Mouse (Mus musculus) embryonic facial prominence, embryonic 13.5 days (tissue): ENCODE measurements around the gene Vwa3b. TPM values are rescaled to one million over a fixed set of nuclear protein-coding genes. Genes with fewer than 3 reads are reported as not detected.

Source experiments
- ATAC-seq: fragments of 200-750 bp; cut with Nextera tagmentation; 2 replicates; pipeline ENCODE4 v1.8.0; 2017; ENCODE audit warnings: low read depth; ENCODE audit not compliant: insufficient number of reproducible peaks, insufficient read depth, low FRiP score, low TSS enrichment
- H3K27ac ChIP-seq: fragments of 300-500 bp; sonication (generic); 2 replicates; pipeline ENCODE4 v1.5.1; 2015; ENCODE audit warnings: moderate library complexity, mild to moderate bottlenecking, inconsistent platforms
- H3K27me3 ChIP-seq: fragments of 300-500 bp; sonication (generic); 2 replicates; pipeline ENCODE4 v1.6.1; 2015; ENCODE audit warnings: mild to moderate bottlenecking, inconsistent platforms
- H3K36me3 ChIP-seq: fragments of 300-500 bp; sonication (generic); 2 replicates; pipeline ENCODE4 v1.6.1; 2015; ENCODE audit warnings: mild to moderate bottlenecking, inconsistent platforms
- H3K4me1 ChIP-seq: fragments of 300-500 bp; sonication (generic); 2 replicates; pipeline ENCODE4 v1.6.1; 2015; ENCODE audit warnings: inconsistent platforms
- H3K4me2 ChIP-seq: fragments of 300-500 bp; sonication (generic); 2 replicates; pipeline ENCODE4 v1.6.1; 2015; ENCODE audit warnings: moderate library complexity, mild to moderate bottlenecking, inconsistent platforms
- H3K4me3 ChIP-seq: fragments of 300-500 bp; sonication (generic); 2 replicates; pipeline ENCODE4 v1.5.1; 2015; ENCODE audit warnings: mild to moderate bottlenecking, inconsistent platforms
- H3K9ac ChIP-seq: fragments of 300-500 bp; sonication (generic); 2 replicates; pipeline ENCODE4 v1.6.1; 2015; ENCODE audit warnings: mild to moderate bottlenecking, inconsistent platforms
- H3K9me3 ChIP-seq: fragments of 300-500 bp; sonication (generic); 2 replicates; pipeline ENCODE4 v1.6.1; 2016; ENCODE audit warnings: inconsistent platforms
- WGBS: fragments of 180-500 bp; shearing (Covaris S2); methylation state at CpG from one replicate; pipeline ENCODE4 v1.1.7; 2015; ENCODE audit warnings: mixed read lengths; 5-methylcytosine and 5-hydroxymethylcytosine counted together
- polyA plus RNA-seq: library from polyadenylated mRNA; unstranded; fragments of >200 nt; fragmentation: Nextera tagmentation; extraction: Ambion mirVana; gene quantifications from 2 replicates; pipeline ENCODE4 v1.2.1, GENCODE M21; 2015

Vwa3b gene
- polyA plus RNA-seq, 1 experiment from 2014 or later = 1.2 TPM

DNA sequence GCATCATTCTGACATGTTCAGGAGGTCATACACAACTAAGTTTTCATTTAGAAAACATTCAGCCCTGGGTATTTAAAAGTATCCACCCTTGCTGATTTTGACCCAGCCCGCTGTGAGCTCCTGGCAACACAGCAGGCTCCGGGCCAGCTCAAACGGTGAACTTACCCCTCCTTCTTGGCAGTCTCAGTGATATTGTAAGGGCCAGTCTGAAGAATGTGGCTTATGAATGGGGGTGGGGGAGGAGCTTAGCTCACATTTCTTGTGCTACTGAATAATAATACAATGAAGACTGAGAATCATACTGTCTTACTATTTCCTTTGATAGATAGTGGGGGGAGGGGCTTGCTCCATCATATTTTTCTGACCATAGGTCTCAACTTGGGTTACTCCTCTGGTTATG lies 78.8 kb downstream of the Vwa3b start:
- no peak overlapping the region for H3K4me2 ChIP-seq
- H3K9ac ChIP-seq = no peak overlapping the region
- H3K4me1 ChIP-seq = peaks cover 10% of the 10 kb centered on the region
- ATAC-seq = no peak
- WGBS = 58% methylated on average over 3 of the region's 3 CpGs
- no peak overlapping the region for H3K4me3 ChIP-seq
- no peaks in the 10 kb centered on the region for H3K27me3 ChIP-seq
- H3K36me3 ChIP-seq = no peaks in the 10 kb centered on the region
- H3K9me3 ChIP-seq = no peaks in the 10 kb centered on the region
- no peak overlapping the region for H3K27ac ChIP-seq

DNA sequence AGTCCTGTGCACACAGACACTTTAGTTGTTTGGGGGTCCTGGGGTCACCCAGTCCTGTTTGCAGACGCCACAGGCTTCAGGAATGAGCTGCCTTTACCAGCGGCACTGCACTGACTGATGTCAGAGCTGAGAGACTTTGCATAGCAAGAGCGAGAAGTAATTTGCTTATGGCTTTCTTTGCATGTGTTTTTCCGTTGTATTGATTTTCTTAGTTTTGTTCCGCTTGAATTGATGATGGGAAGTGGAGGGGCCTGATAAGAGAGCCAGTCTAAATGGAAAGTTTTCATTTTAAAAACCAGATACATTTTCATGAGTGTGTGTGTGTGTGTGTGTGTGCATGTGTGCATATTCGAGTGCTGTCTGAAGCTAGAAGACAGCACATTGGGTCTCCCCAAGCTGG lies 87.4 kb downstream of the Vwa3b start:
- no peaks in the 10 kb centered on the region for H3K36me3 ChIP-seq
- no peaks in the 10 kb centered on the region for H3K27me3 ChIP-seq
- ATAC-seq = no peak

DNA sequence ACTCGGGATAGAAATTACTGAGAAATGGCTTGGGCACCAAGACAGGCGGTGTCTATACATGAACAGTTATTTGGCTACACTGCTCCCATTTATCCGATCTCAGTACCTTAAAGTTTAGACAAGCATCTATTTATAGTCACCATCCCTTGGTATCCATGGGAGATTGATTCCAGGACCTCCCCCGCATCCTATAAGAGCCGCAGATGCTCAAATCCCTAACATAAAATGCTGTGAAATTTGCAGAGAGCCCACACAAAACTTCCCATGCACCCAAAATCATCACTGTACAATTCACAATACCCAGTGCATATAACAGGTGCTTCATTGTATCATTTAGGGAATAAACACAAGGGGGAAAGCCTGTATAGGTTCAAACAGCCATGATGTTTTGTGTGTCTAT lies 89.5 kb downstream of the Vwa3b start:
- no peak for ATAC-seq
- Histone ChIP-seq H3K27me3 (no peaks in the 10 kb centered on the region), H3K27ac (no peak overlapping the region), H3K4me2 (no peak overlapping the region), H3K4me1 (peaks cover 22% of the 10 kb centered on the region), H3K9ac (no peak overlapping the region), H3K36me3 (no peaks in the 10 kb centered on the region), H3K9me3 (no peaks in the 10 kb centered on the region), H3K4me3 (no peak overlapping the region)
- WGBS = 75% methylated on average over 5 of the region's 5 CpGs

More for the DNA sequence above, 87.4 kb downstream of the Vwa3b start:
- no peak overlapping the region for H3K9ac ChIP-seq
- H3K9me3 ChIP-seq = no peaks in the 10 kb centered on the region
- WGBS = 55% methylated on average over 6 of the region's 6 CpGs
- H3K4me2 ChIP-seq = no peak overlapping the region
- no peak overlapping the region for H3K4me3 ChIP-seq
- peaks cover 16% of the 10 kb centered on the region for H3K4me1 ChIP-seq
- peak overlapping the region; percentile 44 for H3K27ac ChIP-seq

DNA sequence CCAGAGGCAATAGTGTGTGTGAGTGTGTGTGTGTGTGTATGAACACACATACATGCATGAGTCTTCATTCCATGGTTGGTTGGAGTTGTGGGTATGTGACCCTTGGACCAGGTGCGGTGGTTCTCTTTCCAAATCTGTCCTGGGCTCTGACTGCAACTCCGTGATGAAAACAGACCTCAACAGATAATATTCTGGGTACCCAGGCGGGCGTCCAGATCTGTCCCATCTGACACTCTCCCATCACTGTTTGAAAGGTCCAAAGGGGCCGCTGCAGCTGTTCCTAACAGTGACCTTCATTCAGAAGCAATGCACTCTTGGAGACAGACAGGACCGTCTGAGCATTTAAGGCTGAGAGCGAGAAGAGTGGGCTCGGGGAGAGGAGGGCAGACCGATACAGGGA lies 90.2 kb downstream of the Vwa3b start:
- no peak for ATAC-seq
- H3K36me3 ChIP-seq = no peaks in the 10 kb centered on the region
- no peak overlapping the region for H3K9ac ChIP-seq
- H3K4me2 ChIP-seq = no peak overlapping the region
- H3K27me3 ChIP-seq = no peaks in the 10 kb centered on the region
- H3K27ac ChIP-seq = no peak overlapping the region
- no peaks in the 10 kb centered on the region for H3K9me3 ChIP-seq
- WGBS = 74% methylated on average over 9 of the region's 9 CpGs
- no peak overlapping the region for H3K4me3 ChIP-seq
- H3K4me1 ChIP-seq = peaks cover 29% of the 10 kb centered on the region

DNA sequence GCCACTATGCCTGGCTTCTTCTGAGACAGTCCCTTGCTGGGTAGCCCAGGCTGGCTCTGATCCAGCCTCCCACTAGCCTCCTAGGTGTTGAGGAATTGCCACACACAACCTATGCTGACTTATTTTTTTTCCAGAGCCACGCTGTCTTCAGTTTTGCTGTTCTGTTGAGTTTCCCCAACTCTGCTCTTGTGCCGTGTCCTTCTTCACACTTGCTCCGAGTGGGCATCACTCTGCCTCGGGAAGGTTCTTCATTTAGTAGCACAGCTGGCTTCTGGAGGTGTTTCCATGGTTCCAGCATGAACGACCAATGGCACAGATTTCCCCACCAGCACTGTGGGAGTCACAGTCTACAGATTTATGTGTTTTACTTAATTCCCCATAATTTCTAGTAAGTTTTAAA lies 91.6 kb downstream of the Vwa3b start:
- Histone ChIP-seq H3K36me3 (no peaks in the 10 kb centered on the region), H3K27me3 (no peaks in the 10 kb centered on the region), H3K4me2 (no peak overlapping the region), H3K9me3 (no peaks in the 10 kb centered on the region), H3K4me3 (no peak overlapping the region), H3K9ac (no peak overlapping the region), H3K4me1 (peaks cover 35% of the 10 kb centered on the region), H3K27ac (no peak overlapping the region)
- ATAC-seq = no peak
- WGBS = 89% methylated on average over 5 of the region's 5 CpGs

DNA sequence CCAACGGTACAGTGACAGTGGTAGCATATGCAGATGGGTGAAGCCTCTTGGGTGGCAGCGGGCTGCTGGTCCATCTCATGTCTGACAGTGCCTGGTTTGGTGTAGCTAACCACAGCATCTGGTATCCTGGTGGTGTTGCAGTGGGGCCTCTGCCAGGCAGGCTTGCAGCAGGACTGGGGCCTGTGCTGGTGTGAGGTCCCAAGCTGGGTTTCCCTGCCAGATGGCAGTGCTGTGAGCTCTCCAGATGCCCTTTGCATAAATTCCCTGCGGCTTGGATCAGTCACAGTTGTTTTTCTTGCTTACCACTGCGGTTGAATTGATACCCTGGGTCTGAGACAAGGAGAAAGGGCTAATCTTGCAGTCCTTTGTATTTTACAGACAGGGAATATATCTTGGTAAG lies 95.9 kb downstream of the Vwa3b start:
- 18% methylated on average over 4 of the region's 4 CpGs for WGBS

DNA sequence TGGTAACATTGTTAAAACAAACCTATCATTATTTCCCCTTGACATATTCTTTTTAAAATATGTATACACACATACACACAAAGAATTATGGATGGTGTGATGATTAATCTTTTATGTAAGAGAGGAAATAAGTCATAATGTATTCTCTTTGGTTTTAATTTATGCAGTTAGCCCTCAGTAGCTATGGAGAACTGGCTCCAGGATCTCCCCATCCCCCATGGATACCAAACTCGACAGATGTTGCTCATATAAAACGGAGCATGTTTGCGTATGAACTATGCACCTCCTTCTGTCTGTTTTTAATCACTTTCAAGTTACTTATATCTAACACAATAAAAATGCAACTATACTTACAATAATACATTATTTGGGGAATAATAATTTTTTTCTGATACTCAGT lies 96.4 kb downstream of the Vwa3b start:
- H3K4me3 ChIP-seq = no peak overlapping the region
- no peaks in the 10 kb centered on the region for H3K27me3 ChIP-seq
- 17% methylated on average over 3 of the region's 3 CpGs for WGBS
- no peaks in the 10 kb centered on the region for H3K36me3 ChIP-seq
- no peak overlapping the region for H3K9ac ChIP-seq
- H3K4me2 ChIP-seq = no peak overlapping the region
- ATAC-seq = no peak
- H3K4me1 ChIP-seq = peaks cover 54% of the 10 kb centered on the region
- H3K9me3 ChIP-seq = no peaks in the 10 kb centered on the region
- H3K27ac ChIP-seq = no peak overlapping the region

More for the DNA sequence above, 95.9 kb downstream of the Vwa3b start:
- H3K36me3 ChIP-seq = no peaks in the 10 kb centered on the region
- no peak overlapping the region for H3K4me3 ChIP-seq
- H3K9me3 ChIP-seq = no peaks in the 10 kb centered on the region
- no peak overlapping the region for H3K9ac ChIP-seq
- ATAC-seq = peak; percentile 86
- H3K27me3 ChIP-seq = no peaks in the 10 kb centered on the region
- peak overlapping the region; percentile 81 for H3K27ac ChIP-seq
- H3K4me2 ChIP-seq = peak overlapping the region; percentile 5; the same call in 1 of the 2 replicates
- H3K4me1 ChIP-seq = peaks cover 54% of the 10 kb centered on the region

DNA sequence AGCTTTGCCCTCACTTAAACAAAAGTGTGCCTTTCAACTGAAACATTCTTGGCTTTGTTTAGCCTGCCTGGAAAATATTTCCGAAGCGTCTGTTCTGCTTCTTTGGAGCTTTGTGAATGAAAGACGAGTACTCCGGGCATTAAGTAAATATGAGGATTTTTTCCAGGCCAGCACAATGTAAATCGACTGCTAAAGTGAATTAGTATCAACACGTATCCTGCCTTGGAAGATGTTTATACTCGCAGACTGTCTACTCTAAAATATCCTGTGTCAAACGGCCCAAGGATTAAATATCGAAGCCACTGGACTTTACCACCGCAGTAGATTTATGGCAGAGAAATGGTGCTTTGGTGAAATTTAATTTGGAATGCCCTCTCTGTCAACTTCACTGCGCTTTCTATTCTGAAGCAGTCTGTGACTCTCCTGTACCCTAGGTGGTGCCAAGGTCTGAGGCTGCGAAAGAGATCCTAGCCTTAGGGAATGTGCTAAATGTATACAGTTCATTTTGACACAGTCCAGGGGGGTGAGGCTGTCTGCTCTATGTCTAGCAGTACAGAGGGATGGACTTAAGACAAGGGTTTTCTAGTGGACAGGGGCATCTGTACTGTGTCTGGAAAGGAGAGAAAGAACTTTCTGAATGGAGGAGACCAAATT lies 98.4 kb downstream of the Vwa3b start:
- H3K27ac ChIP-seq = peak overlapping the region; percentile 61
- no peak overlapping the region for H3K4me3 ChIP-seq
- peaks cover 51% of the 10 kb centered on the region for H3K4me1 ChIP-seq
- WGBS = 24% methylated on average over 12 of the region's 12 CpGs
- no peak overlapping the region for H3K9ac ChIP-seq
- H3K27me3 ChIP-seq = no peaks in the 10 kb centered on the region
- H3K9me3 ChIP-seq = no peaks in the 10 kb centered on the region
- peak overlapping the region; percentile 16 for H3K4me2 ChIP-seq
- no peak for ATAC-seq
- H3K36me3 ChIP-seq = no peaks in the 10 kb centered on the region

DNA sequence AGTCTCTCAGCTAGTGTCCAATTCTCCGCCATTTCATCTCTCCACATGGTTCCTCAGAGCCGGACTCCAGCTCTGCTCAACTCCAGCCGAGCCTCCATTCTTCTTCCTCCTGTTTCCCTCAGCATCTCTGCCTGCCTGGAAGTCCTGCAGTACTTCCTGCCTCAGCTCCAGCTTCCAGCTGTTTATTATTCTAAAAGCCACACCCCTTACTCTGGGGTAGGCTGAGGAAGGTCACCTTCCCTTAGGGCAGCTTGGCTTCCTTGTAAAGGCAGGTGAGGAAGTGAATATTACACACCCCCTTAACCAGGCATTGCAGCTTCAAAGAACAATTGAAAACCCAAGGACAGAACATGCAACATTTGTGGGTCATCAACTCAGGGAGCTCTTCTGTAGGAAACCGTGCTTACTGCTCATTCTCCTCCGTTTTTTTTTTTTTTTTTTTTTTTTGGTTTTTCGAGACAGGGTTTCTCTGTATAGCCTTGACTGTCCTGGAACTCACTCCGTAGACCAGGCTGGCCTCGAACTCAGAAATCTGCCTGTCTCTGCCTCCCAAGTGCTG lies 103.7 kb downstream of the Vwa3b start:
- 75% methylated on average over 8 of the region's 8 CpGs for WGBS
- H3K27me3 ChIP-seq = no peaks in the 10 kb centered on the region
- no peak for ATAC-seq
- H3K4me2 ChIP-seq = no peak overlapping the region
- no peaks in the 10 kb centered on the region for H3K9me3 ChIP-seq
- no peak overlapping the region for H3K27ac ChIP-seq
- peaks cover 12% of the 10 kb centered on the region for H3K4me1 ChIP-seq
- H3K36me3 ChIP-seq = no peaks in the 10 kb centered on the region
- no peak overlapping the region for H3K9ac ChIP-seq
- no peak overlapping the region for H3K4me3 ChIP-seq

DNA sequence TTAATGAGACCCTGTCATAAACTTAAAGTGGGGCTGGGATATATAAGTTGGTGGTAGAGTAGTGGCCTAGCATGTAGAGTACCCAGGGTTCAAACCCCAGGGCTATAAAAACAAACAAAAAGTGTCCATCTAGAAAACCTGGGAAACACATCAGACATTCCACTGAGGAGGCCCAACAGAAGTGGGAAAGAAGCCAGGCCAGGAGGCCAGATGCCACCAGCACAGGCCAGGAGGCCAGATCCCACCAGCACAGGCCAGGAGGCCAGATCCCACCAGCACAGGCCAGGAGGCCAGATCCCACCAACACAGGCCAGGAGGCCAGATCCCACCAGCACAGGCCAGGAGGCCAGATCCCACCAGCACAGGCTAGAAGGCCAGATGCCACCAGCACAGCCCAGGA lies 104.8 kb downstream of the Vwa3b start:
- Histone ChIP-seq H3K9me3 (no peaks in the 10 kb centered on the region), H3K27me3 (no peaks in the 10 kb centered on the region), H3K9ac (no peak overlapping the region), H3K4me3 (no peak overlapping the region), H3K36me3 (no peaks in the 10 kb centered on the region), H3K4me2 (no peak overlapping the region), H3K27ac (no peak overlapping the region), H3K4me1 (peaks cover 2% of the 10 kb centered on the region; the same call in 1 of the 2 replicates)
- ATAC-seq = no peak

DNA sequence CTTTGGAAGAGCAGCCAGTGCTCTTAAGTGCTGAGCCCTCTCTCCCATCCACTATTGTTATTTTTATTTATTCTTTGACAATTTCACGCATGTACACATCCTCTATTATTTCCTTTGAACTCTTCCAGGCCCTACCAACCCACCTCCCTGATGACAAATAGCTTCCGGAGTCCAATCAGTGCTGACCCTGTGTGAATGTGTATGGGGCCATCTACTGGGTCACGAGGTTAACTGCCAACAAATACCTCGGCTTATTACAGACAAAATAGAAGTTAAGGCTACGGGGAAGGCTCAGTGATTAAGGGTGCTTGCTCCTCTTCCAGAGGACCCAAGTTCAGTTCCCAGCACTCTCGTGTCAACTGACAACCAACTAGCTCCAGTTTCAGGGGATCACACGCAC lies 106.0 kb downstream of the Vwa3b start:
- no peak for ATAC-seq
- 63% methylated on average over 7 of the region's 7 CpGs for WGBS
- no peak overlapping the region for H3K9ac ChIP-seq
- H3K27ac ChIP-seq = no peak overlapping the region
- H3K27me3 ChIP-seq = no peaks in the 10 kb centered on the region
- no peaks in the 10 kb centered on the region for H3K36me3 ChIP-seq
- H3K4me2 ChIP-seq = no peak overlapping the region
- H3K9me3 ChIP-seq = no peaks in the 10 kb centered on the region
- H3K4me1 ChIP-seq = no peaks in the 10 kb centered on the region
- H3K4me3 ChIP-seq = no peak overlapping the region

DNA sequence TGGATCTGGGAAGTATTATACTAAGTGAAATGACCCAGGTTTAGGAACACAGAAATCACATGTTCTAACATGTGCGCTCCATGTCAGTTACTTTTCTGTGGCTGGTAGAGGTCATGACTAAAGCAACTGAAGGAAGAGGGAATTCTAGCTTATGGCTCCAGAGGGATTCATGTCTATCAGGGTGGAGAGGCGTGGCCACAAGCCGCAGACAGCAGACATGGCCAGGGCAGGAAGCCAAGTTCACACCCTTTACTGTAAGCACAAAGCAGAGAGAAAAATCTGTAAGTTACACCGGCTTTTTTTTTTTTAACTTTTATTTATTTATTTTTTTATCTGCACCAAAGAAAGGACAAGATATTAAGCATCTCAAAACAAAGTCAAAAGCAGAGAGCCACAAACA lies 119.6 kb downstream of the Vwa3b start:
- 68% methylated on average over 4 of the region's 4 CpGs for WGBS
- Histone ChIP-seq H3K4me2 (no peak overlapping the region), H3K9ac (no peak overlapping the region), H3K27me3 (no peaks in the 10 kb centered on the region), H3K9me3 (no peaks in the 10 kb centered on the region), H3K4me1 (no peaks in the 10 kb centered on the region), H3K36me3 (no peaks in the 10 kb centered on the region), H3K27ac (no peak overlapping the region), H3K4me3 (no peak overlapping the region)
- ATAC-seq = no peak
